Mouse (Mus musculus): ENCODE data around the gene Olfr317. TPM values are rescaled to one million over a fixed set of nuclear protein-coding genes. Genes with fewer than 3 reads are reported as not detected.
"Not testable (repeated sequence)": the region's sequence is repeated elsewhere in the genome, so short reads cannot be mapped to it uniquely, and the experiment has no call there.

Olfr317 gene
- polyA plus RNA-seq, 1 experiment from 2014 or later: 0.12 TPM

DNA sequence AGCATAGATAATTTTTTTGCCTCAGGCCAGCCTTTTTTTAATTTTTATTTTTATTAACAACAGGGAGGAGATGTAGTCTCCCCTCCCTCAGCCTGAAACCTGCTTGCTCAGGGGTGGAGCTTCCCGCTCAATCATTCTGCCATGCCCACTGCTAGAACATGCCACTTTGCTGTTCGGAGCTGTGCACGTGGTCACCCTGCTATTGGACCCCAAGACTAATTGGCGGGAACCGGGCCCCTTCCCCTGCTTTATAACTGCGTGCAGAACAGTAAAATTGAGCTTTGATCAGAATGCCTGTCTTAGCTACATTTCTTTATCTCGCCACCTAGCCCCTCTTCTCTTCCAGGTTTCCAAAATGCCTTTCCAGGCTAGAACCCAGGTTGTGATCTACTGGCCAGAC lies 21.3 kb downstream of the Olfr317 start:
- H3K27ac ChIP-seq; H3K36me3 ChIP-seq; H3K4me1 ChIP-seq (replicated peaks); H3K4me3 ChIP-seq (replicated peaks); H3K9me3 ChIP-seq; ATAC-seq; H3K27me3 ChIP-seq; H3K9ac ChIP-seq (replicated peaks); H3K4me2 ChIP-seq (replicated peaks): not testable (repeated sequence)
- 92% methylated on average over 7 of the region's 7 CpGs for WGBS

DNA sequence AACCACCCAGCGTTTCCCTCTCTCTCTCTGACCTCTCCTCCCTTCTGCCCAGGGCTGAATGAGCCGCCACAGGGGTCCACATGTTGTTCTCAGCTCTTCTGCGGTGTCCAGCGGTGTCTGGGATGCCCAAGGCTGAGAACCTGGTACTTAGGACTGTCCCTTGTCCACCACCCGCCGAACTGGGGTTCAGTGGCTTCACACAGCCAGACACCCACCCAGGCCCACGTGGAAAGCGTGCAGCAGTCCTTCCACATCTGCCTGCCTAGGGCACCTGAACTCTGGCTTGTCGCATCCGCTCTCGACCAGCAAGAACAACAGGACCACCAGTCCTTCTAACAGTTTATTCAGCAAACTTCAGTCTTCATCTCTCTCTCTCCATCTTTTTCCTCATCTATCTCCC lies 29.9 kb downstream of the Olfr317 start:
- H3K4me3 ChIP-seq (replicated peaks): no peak overlapping the region
- H3K9me3 ChIP-seq: no peaks in the 10 kb centered on the region
- no peaks in the 10 kb centered on the region for H3K4me1 ChIP-seq (replicated peaks)
- H3K36me3 ChIP-seq: no peaks in the 10 kb centered on the region
- H3K4me2 ChIP-seq (replicated peaks): no peak overlapping the region
- no peak for ATAC-seq
- H3K9ac ChIP-seq (replicated peaks): no peak overlapping the region
- H3K27ac ChIP-seq: no peak overlapping the region
- 77% methylated on average over 11 of the region's 11 CpGs for WGBS
- H3K27me3 ChIP-seq: no peaks in the 10 kb centered on the region

DNA sequence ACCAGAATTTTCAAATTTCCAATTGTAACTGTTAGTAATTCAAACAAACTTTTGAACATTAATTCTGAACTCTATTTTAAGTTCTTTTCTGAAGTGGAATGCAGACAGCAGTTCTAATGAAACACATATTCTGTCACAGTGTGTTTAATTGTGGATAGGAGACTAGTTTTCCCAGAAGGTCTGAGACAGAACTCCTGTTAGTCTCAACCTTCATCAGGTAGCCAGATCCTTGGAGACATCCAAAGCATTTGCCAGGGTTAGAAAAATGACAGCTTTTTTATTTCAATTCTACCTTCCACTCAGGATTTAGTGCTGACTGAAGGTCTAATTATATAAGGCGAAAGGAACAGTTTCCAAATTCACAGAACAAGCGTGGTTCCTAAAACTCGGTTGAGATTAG lies 40.1 kb downstream of the Olfr317 start, which contains the start of gene Olfr319:
Olfr319 (plus strand) TSS at position 301 of the 400 bp plus-strand sequence.
- no peak within 1 kb of the TSS for H3K27ac ChIP-seq
- no peak for ATAC-seq
- H3K36me3 ChIP-seq: no peaks in the 10 kb centered on the region
- no peak within 1 kb of the TSS for H3K4me2 ChIP-seq (replicated peaks)
- no peaks in the 10 kb centered on the region for H3K4me1 ChIP-seq (replicated peaks)
- peaks cover 9% of the 10 kb centered on the region for H3K9me3 ChIP-seq
- no peaks in the 10 kb centered on the region for H3K27me3 ChIP-seq
- no peak within 1 kb of the TSS for H3K9ac ChIP-seq (replicated peaks)
- WGBS: 85% methylated on average over 3 of the region's 3 CpGs
- H3K4me3 ChIP-seq (replicated peaks): no peak within 1 kb of the TSS

Other genes starting within 250 kb of the Olfr317 start
- gene Olfr332, start 246.7 kb downstream of the Olfr317 start, polyA plus RNA-seq (2015; fragmentation: Nextera tagmentation; extraction: Ambion mirVana): not detected in 2 replicates
- gene Olfr331, start 236.6 kb downstream of the Olfr317 start, polyA plus RNA-seq (2015; fragmentation: Nextera tagmentation; extraction: Ambion mirVana): not detected in 2 replicates
- not detected in 2 replicates for gene Olfr330, start 204.4 kb downstream of the Olfr317 start, polyA plus RNA-seq (2015; fragmentation: Nextera tagmentation; extraction: Ambion mirVana)
- not detected in 2 replicates for gene Olfr329-ps, start 192.8 kb downstream of the Olfr317 start, polyA plus RNA-seq (2015; fragmentation: Nextera tagmentation; extraction: Ambion mirVana)
- gene Olfr328, start 183.6 kb downstream of the Olfr317 start, polyA plus RNA-seq (2015; fragmentation: Nextera tagmentation; extraction: Ambion mirVana): 0.07 TPM in 1 of 2 replicates, not detected in the other
- gene Olfr224, start 168.7 kb downstream of the Olfr317 start, polyA plus RNA-seq (2015; fragmentation: Nextera tagmentation; extraction: Ambion mirVana): not detected in 2 replicates
- gene Olfr325, start 161.5 kb downstream of the Olfr317 start, polyA plus RNA-seq (2015; fragmentation: Nextera tagmentation; extraction: Ambion mirVana): not detected in 2 replicates
- gene Olfr324, start 144.1 kb downstream of the Olfr317 start, polyA plus RNA-seq (2015; fragmentation: Nextera tagmentation; extraction: Ambion mirVana): not detected in 2 replicates
- gene 2210407C18Rik, start 123.1 kb downstream of the Olfr317 start, polyA plus RNA-seq (2015; fragmentation: Nextera tagmentation; extraction: Ambion mirVana): not detected in 2 replicates
- not detected in 2 replicates for gene Olfr323, start 108.7 kb downstream of the Olfr317 start, polyA plus RNA-seq (2015; fragmentation: Nextera tagmentation; extraction: Ambion mirVana)
- gene Trim58, start 98.7 kb downstream of the Olfr317 start, polyA plus RNA-seq (2015; fragmentation: Nextera tagmentation; extraction: Ambion mirVana): 0.07 and 0.12 TPM in 2 replicates
- gene Olfr322, start 80.4 kb downstream of the Olfr317 start, polyA plus RNA-seq (2015; fragmentation: Nextera tagmentation; extraction: Ambion mirVana): not detected in 2 replicates
- gene Olfr320, start 58.1 kb downstream of the Olfr317 start, polyA plus RNA-seq (2015; fragmentation: Nextera tagmentation; extraction: Ambion mirVana): not detected in 2 replicates
- not detected in 2 replicates for gene Olfr319, start 40.0 kb downstream of the Olfr317 start, polyA plus RNA-seq (2015; fragmentation: Nextera tagmentation; extraction: Ambion mirVana)
- not detected in 2 replicates for gene Olfr318, start 15.2 kb downstream of the Olfr317 start, polyA plus RNA-seq (2015; fragmentation: Nextera tagmentation; extraction: Ambion mirVana)
- not detected in 2 replicates for gene Olfr316, start 13.5 kb upstream of the Olfr317 start, polyA plus RNA-seq (2015; fragmentation: Nextera tagmentation; extraction: Ambion mirVana)
- gene Olfr315, start 34.0 kb upstream of the Olfr317 start, polyA plus RNA-seq (2015; fragmentation: Nextera tagmentation; extraction: Ambion mirVana): not detected in 2 replicates
- not detected in 2 replicates for gene Olfr314, start 43.7 kb upstream of the Olfr317 start, polyA plus RNA-seq (2015; fragmentation: Nextera tagmentation; extraction: Ambion mirVana)
- 2.4 and 7.3 TPM in 2 replicates for gene Fam183b, start 62.7 kb upstream of the Olfr317 start, polyA plus RNA-seq (2015; fragmentation: Nextera tagmentation; extraction: Ambion mirVana)
- gene Olfr313, start 75.8 kb upstream of the Olfr317 start, polyA plus RNA-seq (2015; fragmentation: Nextera tagmentation; extraction: Ambion mirVana): 0.10 TPM in 1 of 2 replicates, not detected in the other
- not detected in 2 replicates for gene Olfr312, start 90.0 kb upstream of the Olfr317 start, polyA plus RNA-seq (2015; fragmentation: Nextera tagmentation; extraction: Ambion mirVana)
- not detected in 2 replicates for gene Olfr311, start 100.0 kb upstream of the Olfr317 start, polyA plus RNA-seq (2015; fragmentation: Nextera tagmentation; extraction: Ambion mirVana)
- gene Gm12258, start 107.9 kb upstream of the Olfr317 start, polyA plus RNA-seq (2015; fragmentation: Nextera tagmentation; extraction: Ambion mirVana): 18.5 and 21.3 TPM in 2 replicates
- 12.7 and 14.0 TPM in 2 replicates for gene 2810021J22Rik, start 128.0 kb upstream of the Olfr317 start, polyA plus RNA-seq (2015; fragmentation: Nextera tagmentation; extraction: Ambion mirVana)
- 4.4 and 5.2 TPM in 2 replicates for gene Zfp39, start 165.0 kb upstream of the Olfr317 start, polyA plus RNA-seq (2015; fragmentation: Nextera tagmentation; extraction: Ambion mirVana)
- not detected in 2 replicates for gene Btnl10, start 178.7 kb upstream of the Olfr317 start, polyA plus RNA-seq (2015; fragmentation: Nextera tagmentation; extraction: Ambion mirVana)
- gene Rnf187, start 199.7 kb upstream of the Olfr317 start, polyA plus RNA-seq (2015; fragmentation: Nextera tagmentation; extraction: Ambion mirVana): 453 and 491 TPM in 2 replicates
- 383 and 402 TPM in 2 replicates for gene Hist3h2ba, start 209.7 kb upstream of the Olfr317 start, polyA plus RNA-seq (2015; fragmentation: Nextera tagmentation; extraction: Ambion mirVana)
- 149 and 155 TPM in 2 replicates for gene Hist3h2a, start 215.5 kb upstream of the Olfr317 start, polyA plus RNA-seq (2015; fragmentation: Nextera tagmentation; extraction: Ambion mirVana)
- 1.1 and 1.3 TPM in 2 replicates for gene Trim17, start 215.5 kb upstream of the Olfr317 start, polyA plus RNA-seq (2015; fragmentation: Nextera tagmentation; extraction: Ambion mirVana)
- 18.7 and 21.9 TPM in 2 replicates for gene Trim11, start 238.9 kb upstream of the Olfr317 start, polyA plus RNA-seq (2015; fragmentation: Nextera tagmentation; extraction: Ambion mirVana)